Mouse (Mus musculus) frontal cortex, postnatal 36 days (tissue): ENCODE measurements at regions not wholly inside any gene's neighbourhood (a gene's known extent, or its start where the extent isn't known, plus 50 kb on each side); places are given as distances from the start of the nearest gene placed in this dataset.
A peak's percentile ranks its signal among the peaks of the same experiment; 100 is the strongest.

Experiments used
- DNase-seq, 2 experiments: peaks; one replicate each; pipeline ENCODE4 v3.0.0; 2022; ENCODE audit warnings: low spot score in 2 of 2

GRCm38 (mm10) chr3:18932983-18933726, 695.3 kb downstream of the 1700064H15Rik start:
- DNase-seq = peak in 1 of 2 experiments; percentile 5

- no peak for DNase-seq
Observed at GRCm38 (mm10) chr3:18934891-18935290, 693.6 kb downstream of the 1700064H15Rik start.

- DNase-seq = no peak
Observed at GRCm38 (mm10) chr3:18937333-18938122, 690.9 kb downstream of the 1700064H15Rik start.

GRCm38 (mm10) chr3:18941301-18942177, 686.9 kb downstream of the 1700064H15Rik start:
- DNase-seq = peak; percentile 21 to 34

GRCm38 (mm10) chr3:18960341-18960740, 668.1 kb downstream of the 1700064H15Rik start:
- DNase-seq = no peak

GRCm38 (mm10) chr3:18988662-18989061, 639.8 kb downstream of the 1700064H15Rik start:
- DNase-seq = no peak

- peak in 1 of 2 experiments; percentile 7 for DNase-seq
Observed at GRCm38 (mm10) chr3:18989577-18990240, 638.8 kb downstream of the 1700064H15Rik start.

- DNase-seq = no peak
Observed at GRCm38 (mm10) chr3:19000179-19000578, 628.3 kb downstream of the 1700064H15Rik start.

GRCm38 (mm10) chr3:19002056-19002455, 626.4 kb downstream of the 1700064H15Rik start:
- peak in 1 of 2 experiments; percentile 7 for DNase-seq

- DNase-seq = no peak
Observed at GRCm38 (mm10) chr3:19004792-19005191, 623.7 kb downstream of the 1700064H15Rik start.

- no peak for DNase-seq
Observed at GRCm38 (mm10) chr3:19044566-19044965, 583.9 kb downstream of the 1700064H15Rik start.

- no peak for DNase-seq
Observed at GRCm38 (mm10) chr3:19045933-19046332, 582.5 kb downstream of the 1700064H15Rik start.

GRCm38 (mm10) chr3:19046610-19047009, 581.9 kb downstream of the 1700064H15Rik start:
- DNase-seq = no peak

GRCm38 (mm10) chr3:19055961-19056360, 572.5 kb downstream of the 1700064H15Rik start:
- no peak for DNase-seq

GRCm38 (mm10) chr3:19056623-19057022, 571.9 kb downstream of the 1700064H15Rik start:
- no peak for DNase-seq

- DNase-seq = no peak
Observed at GRCm38 (mm10) chr3:19059906-19060870, 568.3 kb downstream of the 1700064H15Rik start.

- DNase-seq = peak in 1 of 2 experiments; percentile 26
Observed at GRCm38 (mm10) chr3:19061488-19062248, 566.8 kb downstream of the 1700064H15Rik start.

GRCm38 (mm10) chr3:19062249-19062859, 566.1 kb downstream of the 1700064H15Rik start:
- peak; percentile 66 to 85 for DNase-seq
